Mouse (Mus musculus) G1E (cell line): ENCODE data around the gene Arpc3.

Experiments used
- CTCF ChIP-seq: IDR thresholded peaks from 2 replicates; pipeline ENCODE4 v1.5.1; 2012; ENCODE audit warnings: low read depth, low read length, inconsistent platforms, mixed read lengths
- GATA1 ChIP-seq: IDR thresholded peaks from 2 replicates; pipeline ENCODE4 v1.6.1; 2012; ENCODE audit warnings: borderline replicate concordance, low read length, inconsistent platforms, mixed read lengths
- TAL1 ChIP-seq: conservative IDR thresholded peaks from 2 replicates; pipeline ENCODE4 v1.6.1; 2012; ENCODE audit warnings: low read depth, low read length, inconsistent platforms, mixed read lengths

- TF ChIP-seq CTCF: no peak
- TF ChIP-seq GATA1: no peak
- no peak for TF ChIP-seq TAL1
Measured at GRCm38 (mm10) chr5:122371591-122372191, 20.0 kb upstream of the Arpc3 start, which contains the start of gene Gpn3.
